Mouse (Mus musculus): ENCODE data around the gene Dmgdh. TPM values are rescaled to one million over a fixed set of nuclear protein-coding genes. Genes with fewer than 3 reads are reported as not detected.

Dmgdh gene
- polyA plus RNA-seq, 1 experiment: not detected

- TF ChIP-seq GATA1 (IDR thresholded peaks at IDR 0.05; ENCODE audit: low read length): no peak
These were observed 78.6 kb downstream of the Dmgdh start for GRCm38 (mm10) chr13:93752597-93753400.

- TF ChIP-seq GATA1 (IDR thresholded peaks at IDR 0.05; ENCODE audit: low read length): no peak
These were observed 80.9 kb downstream of the Dmgdh start for GRCm38 (mm10) chr13:93755084-93755483.

- no peak for TF ChIP-seq GATA1 (IDR thresholded peaks at IDR 0.05; ENCODE audit: low read length)
These were observed 82.4 kb downstream of the Dmgdh start for GRCm38 (mm10) chr13:93756674-93757073.

GRCm38 (mm10) chr13:93757514-93757913 lies 83.3 kb downstream of the Dmgdh start:
- no peak for TF ChIP-seq GATA1 (IDR thresholded peaks at IDR 0.05; ENCODE audit: low read length)

GRCm38 (mm10) chr13:93758149-93758898 lies 84.1 kb downstream of the Dmgdh start:
- TF ChIP-seq GATA1 (IDR thresholded peaks at IDR 0.05; ENCODE audit: low read length): no peak

GRCm38 (mm10) chr13:93761831-93762230 lies 87.6 kb downstream of the Dmgdh start:
- TF ChIP-seq GATA1 (IDR thresholded peaks at IDR 0.05; ENCODE audit: low read length): no peak

- TF ChIP-seq GATA1 (IDR thresholded peaks at IDR 0.05; ENCODE audit: low read length): no peak
These were observed 88.6 kb downstream of the Dmgdh start for GRCm38 (mm10) chr13:93762879-93763278.

- TF ChIP-seq GATA1 (IDR thresholded peaks at IDR 0.05; ENCODE audit: low read length): no peak
These were observed 90.2 kb downstream of the Dmgdh start for GRCm38 (mm10) chr13:93764321-93764973.

- TF ChIP-seq GATA1 (IDR thresholded peaks at IDR 0.05; ENCODE audit: low read length): no peak
These were observed 96.9 kb downstream of the Dmgdh start for GRCm38 (mm10) chr13:93771031-93771587.

GRCm38 (mm10) chr13:93771588-93772278 lies 97.5 kb downstream of the Dmgdh start, which contains the start of gene Arsb:
TSS of gene Arsb (plus strand) at chr13:93771630.
- no peak for TF ChIP-seq GATA1 (IDR thresholded peaks at IDR 0.05; ENCODE audit: low read length)

GRCm38 (mm10) chr13:93772279-93772636 lies 98.0 kb downstream of the Dmgdh start:
- TF ChIP-seq GATA1 (IDR thresholded peaks at IDR 0.05; ENCODE audit: low read length): no peak

- TF ChIP-seq GATA1 (IDR thresholded peaks at IDR 0.05; ENCODE audit: low read length): no peak
These were observed 98.6 kb downstream of the Dmgdh start for GRCm38 (mm10) chr13:93772861-93773260.

GRCm38 (mm10) chr13:93773704-93774315 lies 99.6 kb downstream of the Dmgdh start:
- TF ChIP-seq GATA1 (IDR thresholded peaks at IDR 0.05; ENCODE audit: low read length): no peak

- no peak for TF ChIP-seq GATA1 (IDR thresholded peaks at IDR 0.05; ENCODE audit: low read length)
These were observed 108.6 kb downstream of the Dmgdh start for GRCm38 (mm10) chr13:93782823-93783222.

- no peak for TF ChIP-seq GATA1 (IDR thresholded peaks at IDR 0.05; ENCODE audit: low read length)
These were observed 111.1 kb downstream of the Dmgdh start for GRCm38 (mm10) chr13:93785329-93785728.
